Mouse (Mus musculus) bone marrow, adult 2 months (tissue): ENCODE measurements around the gene Speer4d.
"Not testable (repeated sequence)": the region's sequence is repeated elsewhere in the genome, so short reads cannot be mapped to it uniquely, and the experiment has no call there.

Experiments used
- CTCF ChIP-seq: fragments of 200-500 bp; IDR thresholded peaks from 2 replicates; pipeline ENCODE4 v1.5.1; 2011; ENCODE audit warnings: low read length, control low read depth; ENCODE audit not compliant: control insufficient read depth, insufficient read depth
- POLR2A ChIP-seq: fragments of 200-500 bp; IDR thresholded peaks from 2 replicates; pipeline ENCODE4 v1.6.1; 2011; ENCODE audit warnings: low read depth, mild to moderate bottlenecking, control low read depth, low read length, borderline replicate concordance; ENCODE audit not compliant: control insufficient read depth

DNA sequence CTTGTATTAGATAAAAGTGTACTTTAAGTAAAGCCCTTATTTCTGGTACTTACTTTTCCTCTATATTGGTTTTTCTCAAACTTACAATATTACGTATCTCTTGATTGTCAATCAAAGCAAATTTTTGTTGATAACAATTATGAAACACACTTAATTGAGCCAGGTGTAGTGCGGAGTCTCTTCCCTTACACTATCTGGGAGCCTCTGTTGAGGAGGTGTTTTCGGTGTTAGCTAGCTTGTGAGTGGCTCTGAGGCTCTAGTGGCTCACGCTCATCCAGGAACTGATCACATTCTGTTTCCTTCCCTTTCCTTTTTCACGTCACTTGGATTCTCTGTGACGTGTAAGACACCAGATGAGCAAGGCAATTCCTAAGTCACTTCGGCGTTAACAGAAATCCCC lies 15.3 kb upstream of the Speer4d start:
- not testable (repeated sequence) for TF ChIP-seq CTCF, POLR2A
